Mouse (Mus musculus) MEL (cell line): ENCODE data around the gene Cxcl17. TPM values are rescaled to one million over a fixed set of nuclear protein-coding genes. Genes with fewer than 3 reads are reported as not detected.

ENCODE experiments used
- DNase-seq: peaks from one replicate; pipeline ENCODE4 v3.0.0; 2011; ENCODE audit warnings: low read depth, low spot score
- H3K27ac ChIP-seq: 2 replicates; pipeline ENCODE4 v1.5.1; 2012; ENCODE audit warnings: low read depth, mild to moderate bottlenecking, control low read depth, low read length, moderate library complexity; ENCODE audit not compliant: control insufficient read depth
- H3K27me3 ChIP-seq, 2 experiments: fragments of 150-350 bp in 1 of 2; sonication (generic) in 1 of 2; 2 replicates each; pipeline ENCODE4 v1.6.1; 2012; ENCODE audit warnings: low read length in 2 of 2, mild to moderate bottlenecking in 2 of 2, improper control_type of control experiment in 1 of 2, moderate library complexity in 1 of 2; ENCODE audit not compliant: insufficient read depth in 2 of 2, control insufficient read depth in 1 of 2
- H3K36me3 ChIP-seq, 2 experiments: 2 replicates each; pipeline ENCODE4 v1.6.1; 2012 to 2014; ENCODE audit warnings: low read length in 2 of 2, improper control_type of control experiment in 1 of 2, inconsistent platforms in 1 of 2, mild to moderate bottlenecking in 1 of 2; ENCODE audit not compliant: insufficient read depth in 2 of 2, control insufficient read depth in 1 of 2
- H3K4me1 ChIP-seq, 2 experiments: fragments of 150-350 bp in 1 of 2; sonication (generic) in 1 of 2; 2 replicates each; pipeline ENCODE4 v1.6.1; 2012; ENCODE audit warnings: low read length in 2 of 2, improper control_type of control experiment in 1 of 2, mild to moderate bottlenecking in 1 of 2; ENCODE audit not compliant: insufficient read depth in 2 of 2, control insufficient read depth in 1 of 2
- H3K4me3 ChIP-seq, 2 experiments: fragments of 150-350 bp in 1 of 2; sonication (generic) in 1 of 2; 2 replicates each; pipeline ENCODE4 v1.5.1; 2012; ENCODE audit warnings: low read depth in 2 of 2, low read length in 2 of 2, mild to moderate bottlenecking in 2 of 2, moderate library complexity in 2 of 2, control low read depth in 1 of 2, improper control_type of control experiment in 1 of 2; ENCODE audit not compliant: control insufficient read depth in 1 of 2, insufficient read depth in 1 of 2
- H3K79me2 ChIP-seq: 2 replicates; pipeline ENCODE4 v1.6.1; 2012; ENCODE audit warnings: mild to moderate bottlenecking, low read length, moderate library complexity; ENCODE audit not compliant: control insufficient read depth, poor library complexity, insufficient read depth
- H3K9ac ChIP-seq: 2 replicates; pipeline ENCODE4 v1.6.1; 2012; ENCODE audit warnings: low read depth, mild to moderate bottlenecking, control low read depth, low read length, moderate library complexity; ENCODE audit not compliant: control insufficient read depth, poor library complexity, severe bottlenecking
- H3K9me3 ChIP-seq: fragments of 150-350 bp; sonication (generic); replicated peaks from 2 replicates; pipeline ENCODE4 v1.6.1; 2012; ENCODE audit warnings: mild to moderate bottlenecking, low read length, improper control_type of control experiment, moderate library complexity; ENCODE audit not compliant: insufficient read depth
- BHLHE40 ChIP-seq: IDR thresholded peaks from 2 replicates; pipeline ENCODE4 v1.6.1; 2012; ENCODE audit warnings: low read depth, mild to moderate bottlenecking, inconsistent platforms, low read length, improper control_type of control experiment, borderline replicate concordance
- CHD2 ChIP-seq: IDR thresholded peaks from 2 replicates; pipeline ENCODE4 v1.6.1; 2011; ENCODE audit warnings: low read length, improper control_type of control experiment
- CTCF ChIP-seq, 3 experiments: IDR thresholded peaks in 2 of 3; conservative IDR thresholded peaks in 1 of 3; 2 replicates each; pipeline ENCODE4 v1.5.1; 2011 to 2012; ENCODE audit warnings: low read length in 3 of 3, low read depth in 2 of 3, mild to moderate bottlenecking in 2 of 3, improper control_type of control experiment in 1 of 3, inconsistent platforms in 1 of 3, mixed read lengths in 1 of 3, moderate library complexity in 1 of 3; ENCODE audit not compliant: control insufficient read depth in 1 of 3, insufficient read depth in 1 of 3, poor library complexity in 1 of 3, severe bottlenecking in 1 of 3
- E2F4 ChIP-seq: IDR thresholded peaks from 2 replicates; pipeline ENCODE4 v1.6.1; 2011; ENCODE audit warnings: low read depth, low read length, improper control_type of control experiment, borderline replicate concordance
- EP300 ChIP-seq, 2 experiments: IDR thresholded peaks; 2 replicates each; pipeline ENCODE4 v1.6.1; 2011; ENCODE audit warnings: improper control_type of control experiment in 2 of 2, low read length in 2 of 2, low read depth in 1 of 2, mild to moderate bottlenecking in 1 of 2
- ETS1 ChIP-seq: IDR thresholded peaks from 2 replicates; pipeline ENCODE4 v1.6.1; 2012; ENCODE audit warnings: low read depth, mild to moderate bottlenecking, inconsistent platforms, low read length, improper control_type of control experiment, moderate library complexity
- GATA1 ChIP-seq: IDR thresholded peaks from 2 replicates; pipeline ENCODE4 v1.6.1; 2011; ENCODE audit warnings: low read depth, low read length, improper control_type of control experiment
- MAX ChIP-seq: IDR thresholded peaks from 2 replicates; pipeline ENCODE4 v1.6.1; 2011; ENCODE audit warnings: low read length, improper control_type of control experiment
- MAZ ChIP-seq: IDR thresholded peaks from 2 replicates; pipeline ENCODE4 v1.6.1; 2012; ENCODE audit warnings: low read depth, mild to moderate bottlenecking, inconsistent platforms, low read length, improper control_type of control experiment
- MXI1 ChIP-seq: IDR thresholded peaks from 2 replicates; pipeline ENCODE4 v1.6.1; 2011; ENCODE audit warnings: mild to moderate bottlenecking, low read depth, low read length, improper control_type of control experiment
- MYB ChIP-seq: IDR thresholded peaks from 2 replicates; pipeline ENCODE4 v1.6.1; 2011; ENCODE audit warnings: mild to moderate bottlenecking, low read depth, low read length, improper control_type of control experiment
- MYC ChIP-seq: IDR thresholded peaks from 2 replicates; pipeline ENCODE4 v1.6.1; 2011; ENCODE audit warnings: low read depth, mild to moderate bottlenecking, low read length, improper control_type of control experiment, moderate library complexity
- NELFE ChIP-seq: IDR thresholded peaks from 2 replicates; pipeline ENCODE4 v1.6.1; 2011; ENCODE audit warnings: low read depth, low read length, improper control_type of control experiment
- NRF1 ChIP-seq: IDR thresholded peaks from 2 replicates; pipeline ENCODE4 v1.6.1; 2014; ENCODE audit warnings: low read depth, mild to moderate bottlenecking, inconsistent platforms, low read length, improper control_type of control experiment, moderate library complexity; ENCODE audit not compliant: poor library complexity, insufficient read depth, severe bottlenecking
- POLR2A ChIP-seq, 2 experiments: IDR thresholded peaks; 2 replicates each; pipeline ENCODE4 v1.6.1; 2011 to 2012; ENCODE audit warnings: low read length in 2 of 2, mild to moderate bottlenecking in 2 of 2, control low read depth in 1 of 2, improper control_type of control experiment in 1 of 2, low read depth in 1 of 2, moderate library complexity in 1 of 2; ENCODE audit not compliant: control insufficient read depth in 1 of 2, insufficient read depth in 1 of 2, poor library complexity in 1 of 2
- POLR2AphosphoS2 ChIP-seq: IDR thresholded peaks from 2 replicates; pipeline ENCODE4 v1.6.1; 2011; ENCODE audit warnings: low read length, improper control_type of control experiment
- RAD21 ChIP-seq: IDR thresholded peaks from 2 replicates; pipeline ENCODE4 v1.6.1; 2011; ENCODE audit warnings: mild to moderate bottlenecking, low read depth, low read length, improper control_type of control experiment
- RCOR1 ChIP-seq: IDR thresholded peaks from 2 replicates; pipeline ENCODE4 v1.6.1; 2012; ENCODE audit warnings: low read depth, mild to moderate bottlenecking, inconsistent platforms, low read length, improper control_type of control experiment
- SMC3 ChIP-seq: IDR thresholded peaks from 2 replicates; pipeline ENCODE4 v1.6.1; 2011; ENCODE audit warnings: low read depth, low read length, improper control_type of control experiment
- TAL1 ChIP-seq: IDR thresholded peaks from 2 replicates; pipeline ENCODE4 v1.6.1; 2012; ENCODE audit warnings: mild to moderate bottlenecking, inconsistent platforms, low read length, moderate library complexity, mixed read lengths
- TBP ChIP-seq: IDR thresholded peaks from 2 replicates; pipeline ENCODE4 v1.8.0; 2011; ENCODE audit warnings: low read depth, low read length, improper control_type of control experiment
- USF1 ChIP-seq: IDR thresholded peaks from 2 replicates; pipeline ENCODE4 v1.6.1; 2014; ENCODE audit warnings: low read depth, mild to moderate bottlenecking, inconsistent platforms, low read length, improper control_type of control experiment, moderate library complexity
- USF2 ChIP-seq, 2 experiments: IDR thresholded peaks; 2 replicates each; pipeline ENCODE4 v1.6.1; 2011 to 2012; ENCODE audit warnings: improper control_type of control experiment in 2 of 2, low read length in 2 of 2, borderline replicate concordance in 1 of 2, inconsistent platforms in 1 of 2, low read depth in 1 of 2, mild to moderate bottlenecking in 1 of 2; ENCODE audit not compliant: insufficient read depth in 1 of 2
- ZC3H11A ChIP-seq: IDR thresholded peaks from 2 replicates; pipeline ENCODE4 v1.6.1; 2012; ENCODE audit warnings: low read depth, mild to moderate bottlenecking, inconsistent platforms, low read length, improper control_type of control experiment
- ZKSCAN1 ChIP-seq: IDR thresholded peaks from 2 replicates; pipeline ENCODE4 v1.6.1; 2012; ENCODE audit warnings: low read depth, mild to moderate bottlenecking, inconsistent platforms, low read length, improper control_type of control experiment, moderate library complexity
- ZMIZ1 ChIP-seq: IDR thresholded peaks from 2 replicates; pipeline ENCODE4 v1.6.1; 2012; ENCODE audit warnings: low read depth, mild to moderate bottlenecking, inconsistent platforms, low read length, improper control_type of control experiment, moderate library complexity
- polyA plus RNA-seq, 2 experiments: library from polyadenylated mRNA; stranded (reverse) in 1 of 2; unstranded in 1 of 2; fragments of >175 nt in 1 of 2; fragments of >200 nt in 1 of 2; gene quantifications; 2 replicates each; pipeline versions ENCODE4 v1.2.1 to v1.2.4; 2012; ENCODE audit warnings: low replicate concordance in 2 of 2, low read depth in 1 of 2; ENCODE audit not compliant: insufficient read length in 2 of 2, insufficient read depth in 1 of 2, missing spikeins in 1 of 2
- total RNA-seq: library from RNA; depleted of rRNA; stranded (reverse); fragments of 300-350 nt; gene quantifications from 2 replicates; pipeline ENCODE4 v1.2.3, GENCODE M21; 2012

Gene Cxcl17
- total and polyA plus RNA-seq, 3 experiments = not detected

GRCm38 (mm10) chr7:25365937-25366625, 46.6 kb downstream of the Cxcl17 start:
- Histone ChIP-seq H3K27me3 (no peaks in the 10 kb centered on the region), H3K36me3 (no peaks in the 10 kb centered on the region), H3K27ac (no peak overlapping the region), H3K9ac (no peak overlapping the region), H3K9me3 (no peaks in the 10 kb centered on the region), H3K79me2 (no peaks in the 10 kb centered on the region), H3K4me1 (no peaks in the 10 kb centered on the region), H3K4me3 (no peak overlapping the region)
- TF ChIP-seq POLR2A (IDR thresholded peaks at IDR 0.05; ENCODE audit: control insufficient read depth in 1 of 2, insufficient read depth in 1 of 2, low read depth in 1 of 2, low read length in 2 of 2, poor library complexity in 1 of 2) = no peak
- TF ChIP-seq NELFE = no peak
- no peak for TF ChIP-seq ZMIZ1
- no peak for TF ChIP-seq TBP
- TF ChIP-seq ETS1 = no peak
- TF ChIP-seq RAD21 = no peak
- no peak for TF ChIP-seq USF2 (IDR thresholded peaks at IDR 0.05; ENCODE audit: borderline replicate concordance in 1 of 2, insufficient read depth in 1 of 2, low read depth in 1 of 2, low read length in 2 of 2)
- no peak for TF ChIP-seq MYB
- no peak for TF ChIP-seq RCOR1
- TF ChIP-seq MAZ = no peak
- no peak for TF ChIP-seq SMC3
- no peak for TF ChIP-seq USF1
- no peak for TF ChIP-seq MAX
- TF ChIP-seq E2F4 = no peak
- TF ChIP-seq CTCF (IDR thresholded peaks at IDR 0.05 in 2 of 3, conservative IDR thresholded peaks at IDR 0.05 in 1 of 3; ENCODE audit: control insufficient read depth in 1 of 3, insufficient read depth in 1 of 3, low read depth in 2 of 3, low read length in 3 of 3, poor library complexity in 1 of 3, severe bottlenecking in 1 of 3) = no peak
- no peak for TF ChIP-seq ZKSCAN1
- no peak for TF ChIP-seq NRF1
- TF ChIP-seq CHD2 = no peak
- no peak for TF ChIP-seq EP300 (IDR thresholded peaks at IDR 0.05; ENCODE audit: low read depth in 1 of 2, low read length in 2 of 2)
- no peak for TF ChIP-seq POLR2AphosphoS2
- no peak for DNase-seq

GRCm38 (mm10) chr7:25363632-25364031, 49.1 kb downstream of the Cxcl17 start:
- no peaks in the 10 kb centered on the region for H3K36me3 ChIP-seq

More at GRCm38 (mm10) chr7:25363632-25364031, 49.1 kb downstream of the Cxcl17 start:
- TF ChIP-seq MYB = no peak
- TF ChIP-seq ZMIZ1 = no peak
- no peak for TF ChIP-seq BHLHE40
- no peak for TF ChIP-seq ZKSCAN1
- no peak for TF ChIP-seq CHD2
- no peak for TF ChIP-seq TAL1
- TF ChIP-seq EP300 (IDR thresholded peaks at IDR 0.05; ENCODE audit: low read depth in 1 of 2, low read length in 2 of 2) = no peak
- TF ChIP-seq MYC = no peak
- TF ChIP-seq GATA1 = no peak
- no peak for TF ChIP-seq MXI1
- no peak for TF ChIP-seq E2F4
- TF ChIP-seq USF1 = no peak
- TF ChIP-seq ZC3H11A = no peak
- TF ChIP-seq SMC3 = no peak
- no peak for TF ChIP-seq POLR2AphosphoS2
- no peaks in the 10 kb centered on the region for H3K27me3 ChIP-seq
- H3K4me1 ChIP-seq = no peaks in the 10 kb centered on the region
- H3K9me3 ChIP-seq = no peaks in the 10 kb centered on the region
- H3K79me2 ChIP-seq = no peaks in the 10 kb centered on the region
- DNase-seq = no peak
- no peak overlapping the region for H3K4me3 ChIP-seq
- no peak overlapping the region for H3K27ac ChIP-seq
- H3K9ac ChIP-seq = no peak overlapping the region
